ENCODE assay signal across 14 mouse cellular contexts in genomic region chr13:83609517-83609878, GRCm38 (mm10).
DNase-seq lines count a peak whose midpoint lies in the region; ATAC-seq and TF ChIP-seq lines count a peak whose summit lies in the region.
"Had no signal": no experiment of that assay in that cellular context is flagged by ENCODE, and none has a peak within 500 bp of the region (broad histone marks: within the 10 kb centered on the region; RNA-seq: fewer than 3 reads in every experiment).

No protein-coding gene starts in this region.

- H3K9me3 ChIP-seq in forebrain, postnatal 0 days (ENCODE audit: low read length): no peaks in the 10 kb centered on the region
- H3K9me3 ChIP-seq: forebrain, embryonic 15.5 days; limb, embryonic 13.5 days had no signal

- no peak for TF ChIP-seq CTCF in cortical plate, adult 2 months (IDR thresholded peaks at IDR 0.05; ENCODE audit: extremely low read depth, insufficient read depth, low read length)
- TF ChIP-seq CTCF in forebrain, postnatal 0 days (IDR thresholded peaks at IDR 0.05; ENCODE audit: low read depth): no peak

- no peak overlapping the region for H3K4me3 ChIP-seq in cortical plate, adult 2 months (ENCODE audit: insufficient read depth, low read length)
- H3K4me3 ChIP-seq in forebrain, postnatal 0 days (ENCODE audit: low read depth, low read length): no peak overlapping the region
- H3K4me3 ChIP-seq: forebrain, embryonic 15.5 days; limb, embryonic 13.5 days had no signal

- H3K4me2 ChIP-seq in forebrain, postnatal 0 days (ENCODE audit: low read depth): no peak overlapping the region
- H3K4me2 ChIP-seq: forebrain, embryonic 15.5 days; limb, embryonic 13.5 days had no signal

- H3K27me3 ChIP-seq in forebrain, postnatal 0 days (ENCODE audit: insufficient read depth, low read length): no peaks in the 10 kb centered on the region
- H3K27me3 ChIP-seq: forebrain, embryonic 15.5 days; limb, embryonic 13.5 days had no signal

- peak; percentile 43 to 67 for DNase-seq in left cerebral cortex, adult 18-20 months (ENCODE audit: low spot score in 2 of 2)
- no peak for DNase-seq in left cerebral cortex, postnatal 36 days (ENCODE audit: low spot score in 2 of 2)
- DNase-seq in thymus, postnatal 0 days (ENCODE audit: low spot score): peak; percentile 5
- no peak for DNase-seq in thymus, postnatal 14 days
- DNase-seq in ovary, postnatal 36 days (ENCODE audit: low spot score): no peak
- DNase-seq in forebrain, postnatal 0 days: no peak
- DNase-seq: cerebellum, adult 8-10 months; embryo, embryonic 11 days; midbrain, embryonic 14.5 days had no signal

- peak; percentile 51 for ATAC-seq in neutrophil, adult 5-6 weeks (ENCODE audit: extremely low read depth, insufficient number of reproducible peaks, low FRiP score, poor library complexity, severe bottlenecking)
- no peak for ATAC-seq in forebrain, postnatal 0 days
- ATAC-seq: forebrain, embryonic 15.5 days; hindbrain, embryonic 16.5 days had no signal

- peak overlapping the region; percentile 84 for H3K27ac ChIP-seq in cortical plate, adult 2 months (ENCODE audit: insufficient read depth, low read length)
- no peak overlapping the region for H3K27ac ChIP-seq in forebrain, postnatal 0 days (ENCODE audit: low read depth, low read length)
- H3K27ac ChIP-seq: forebrain, embryonic 15.5 days; limb, embryonic 13.5 days had no signal

- WGBS in forebrain, postnatal 0 days: 74% methylated on average over 3 of the region's 3 CpGs

- H3K9ac ChIP-seq in forebrain, postnatal 0 days: no peak overlapping the region
- H3K9ac ChIP-seq: forebrain, embryonic 15.5 days; limb, embryonic 13.5 days had no signal

- TF ChIP-seq POLR2A in cortical plate, adult 2 months (IDR thresholded peaks at IDR 0.05; ENCODE audit: extremely low read depth, insufficient read depth, low read length): no peak

- H3K36me3 ChIP-seq in forebrain, postnatal 0 days (ENCODE audit: insufficient read depth): no peaks in the 10 kb centered on the region
- H3K36me3 ChIP-seq: forebrain, embryonic 15.5 days; limb, embryonic 13.5 days had no signal

- peaks cover 18% of the 10 kb centered on the region for H3K4me1 ChIP-seq in cortical plate, adult 2 months (ENCODE audit: control insufficient read depth, insufficient read depth, low read length)
- peaks cover 10% of the 10 kb centered on the region for H3K4me1 ChIP-seq in forebrain, postnatal 0 days (ENCODE audit: insufficient read depth)

- intact Hi-C loops in left cerebral cortex, postnatal 36 days (cut with DNase I): no loop called here

Comparison
In these comparisons a context has a peak if more than half of its experiments do, and no peak if none do; other contexts are left out.
1. DNase-seq: peak in left cerebral cortex, adult 18-20 months (2 of 2) and thymus, postnatal 0 days (single experiment); none in left cerebral cortex, postnatal 36 days (0 of 2), thymus, postnatal 14 days (single experiment), ovary, postnatal 36 days (single experiment) and forebrain, postnatal 0 days (single experiment).